Mouse (Mus musculus): ENCODE data around the gene Samd14. TPM values are rescaled to one million over a fixed set of nuclear protein-coding genes. Genes with fewer than 3 reads are reported as not detected.
A peak's percentile ranks its signal among the peaks of the same experiment; 100 is the strongest.

Gene Samd14
- total RNA-seq, 2 experiments from 2014 or later = 22.1 to 32.0 TPM

GRCm38 (mm10) chr11:95026090-95026542 is 16.4 kb downstream of the Samd14 start:
- no peak for ATAC-seq (replicated peaks; ENCODE audit: low FRiP score, poor library complexity, severe bottlenecking)

- ATAC-seq (replicated peaks; ENCODE audit: low FRiP score, poor library complexity, severe bottlenecking) = no peak
Observed at GRCm38 (mm10) chr11:95026849-95027248, 17.2 kb downstream of the Samd14 start.

- ATAC-seq (replicated peaks; ENCODE audit: low FRiP score, poor library complexity, severe bottlenecking) = no peak
Observed at GRCm38 (mm10) chr11:95027850-95028470, 18.3 kb downstream of the Samd14 start.

GRCm38 (mm10) chr11:95032945-95033344 is 23.3 kb downstream of the Samd14 start:
- no peak for ATAC-seq (replicated peaks; ENCODE audit: low FRiP score, poor library complexity, severe bottlenecking)

- ATAC-seq (replicated peaks; ENCODE audit: low FRiP score, poor library complexity, severe bottlenecking) = no peak
Observed at GRCm38 (mm10) chr11:95033617-95034016, 23.9 kb downstream of the Samd14 start.

- ATAC-seq (replicated peaks; ENCODE audit: low FRiP score, poor library complexity, severe bottlenecking) = no peak
Observed at GRCm38 (mm10) chr11:95034902-95035301, 25.2 kb downstream of the Samd14 start.

GRCm38 (mm10) chr11:95036521-95036920 is 26.8 kb downstream of the Samd14 start:
- no peak for ATAC-seq (replicated peaks; ENCODE audit: low FRiP score, poor library complexity, severe bottlenecking)

GRCm38 (mm10) chr11:95037306-95037705 is 27.6 kb downstream of the Samd14 start:
- no peak for ATAC-seq (replicated peaks; ENCODE audit: low FRiP score, poor library complexity, severe bottlenecking)

- no peak for ATAC-seq (replicated peaks; ENCODE audit: low FRiP score, poor library complexity, severe bottlenecking)
Observed at GRCm38 (mm10) chr11:95038156-95038817, 28.6 kb downstream of the Samd14 start.

GRCm38 (mm10) chr11:95038818-95039655 is 29.4 kb downstream of the Samd14 start:
- ATAC-seq (replicated peaks; ENCODE audit: low FRiP score, poor library complexity, severe bottlenecking) = no peak

- no peak for ATAC-seq (replicated peaks; ENCODE audit: low FRiP score, poor library complexity, severe bottlenecking)
Observed at GRCm38 (mm10) chr11:95039766-95040165, 30.1 kb downstream of the Samd14 start.

GRCm38 (mm10) chr11:95040491-95041138 is 30.9 kb downstream of the Samd14 start:
- peak; percentile 22 for ATAC-seq (replicated peaks; ENCODE audit: low FRiP score, poor library complexity, severe bottlenecking)

GRCm38 (mm10) chr11:95041139-95041609 is 31.5 kb downstream of the Samd14 start, which contains the start of gene Pdk2:
Gene Pdk2 (minus strand): TSS chr11:95041354.
- ATAC-seq (replicated peaks; ENCODE audit: low FRiP score, poor library complexity, severe bottlenecking) = peak; percentile 92

- peak; percentile 71 for ATAC-seq (replicated peaks; ENCODE audit: low FRiP score, poor library complexity, severe bottlenecking)
Observed at GRCm38 (mm10) chr11:95042096-95042495, 32.4 kb downstream of the Samd14 start.

GRCm38 (mm10) chr11:95043060-95043459 is 33.4 kb downstream of the Samd14 start:
- no peak for ATAC-seq (replicated peaks; ENCODE audit: low FRiP score, poor library complexity, severe bottlenecking)

GRCm38 (mm10) chr11:95043608-95044007 is 33.9 kb downstream of the Samd14 start:
- ATAC-seq (replicated peaks; ENCODE audit: low FRiP score, poor library complexity, severe bottlenecking) = no peak

GRCm38 (mm10) chr11:95044185-95044870 is 34.6 kb downstream of the Samd14 start:
- ATAC-seq (replicated peaks; ENCODE audit: low FRiP score, poor library complexity, severe bottlenecking) = no peak

- ATAC-seq (replicated peaks; ENCODE audit: low FRiP score, poor library complexity, severe bottlenecking) = peak; percentile 53
Observed at GRCm38 (mm10) chr11:95046980-95047680, 37.5 kb downstream of the Samd14 start.

GRCm38 (mm10) chr11:95053062-95053461 is 43.4 kb downstream of the Samd14 start:
- ATAC-seq (replicated peaks; ENCODE audit: low FRiP score, poor library complexity, severe bottlenecking) = no peak
